Mouse (Mus musculus) kidney, postnatal 0 days (tissue): ENCODE results near the gene Abhd16b. TPM values are rescaled to one million over a fixed set of nuclear protein-coding genes. Genes with fewer than 3 reads are reported as not detected.

Experiments
- ATAC-seq: fragments of 200-750 bp; cut with Nextera tagmentation; replicated peaks from 2 replicates; pipeline ENCODE4 v1.8.0; 2017; ENCODE audit warnings: low read depth, moderate number of reproducible peaks, moderate TSS enrichment, moderate library complexity; ENCODE audit not compliant: low FRiP score
- DNase-seq: peaks from one replicate; pipeline ENCODE4 v3.0.0-alpha.2; 2016; ENCODE audit warnings: low spot score
- H3K27ac ChIP-seq: fragments of 300-500 bp; sonication (generic); 2 replicates; pipeline ENCODE4 v1.5.1; 2014; ENCODE audit warnings: mild to moderate bottlenecking
- H3K27me3 ChIP-seq: fragments of 300-500 bp; sonication (generic); 2 replicates; pipeline ENCODE4 v1.6.1; 2014; ENCODE audit warnings: low read length, mixed read lengths; ENCODE audit not compliant: insufficient read depth
- H3K36me3 ChIP-seq: fragments of 300-500 bp; sonication (generic); 2 replicates; pipeline ENCODE4 v1.6.1; 2014; ENCODE audit warnings: low read length, mixed read lengths; ENCODE audit not compliant: insufficient read depth
- H3K4me1 ChIP-seq: fragments of 300-500 bp; sonication (generic); replicated peaks from 2 replicates; pipeline ENCODE4 v1.6.1; 2014; ENCODE audit warnings: antibody characterized with exemption, low read length, mixed read lengths; ENCODE audit not compliant: insufficient read depth
- H3K4me2 ChIP-seq: fragments of 300-500 bp; sonication (generic); 2 replicates; pipeline ENCODE4 v1.6.1; 2014; ENCODE audit warnings: mild to moderate bottlenecking, low read length, moderate library complexity, mixed read lengths
- H3K4me3 ChIP-seq: fragments of 300-500 bp; sonication (generic); replicated peaks from 2 replicates; pipeline ENCODE4 v1.5.1; 2014; ENCODE audit warnings: low read depth, low read length
- H3K9ac ChIP-seq: fragments of 300-500 bp; sonication (generic); 2 replicates; pipeline ENCODE4 v1.6.1; 2014; ENCODE audit warnings: low read depth, low read length
- H3K9me3 ChIP-seq: fragments of 300-500 bp; sonication (generic); replicated peaks from 2 replicates; pipeline ENCODE4 v1.6.1; 2016; ENCODE audit warnings: low read length, inconsistent platforms, mixed read lengths
- CTCF ChIP-seq: IDR thresholded peaks from 2 replicates; pipeline ENCODE4 v1.5.1; 2016; ENCODE audit warnings: antibody characterized with exemption, low read depth, mild to moderate bottlenecking, moderate library complexity
- WGBS: fragments of 180-500 bp; shearing (Covaris S2); extraction: QIAGEN DNeasy Blood & Tissue Kit; methylation state at CpG from one replicate; pipeline ENCODE4 v1.1.7; 2014; 5-methylcytosine and 5-hydroxymethylcytosine counted together
- polyA plus RNA-seq: library from polyadenylated mRNA; unstranded; fragments of >200 nt; fragmentation: Nextera tagmentation; extraction: Ambion mirVana; gene quantifications from 2 replicates; pipeline ENCODE4 v1.2.1, GENCODE M21; 2015

Gene Abhd16b
- polyA plus RNA-seq, 1 experiment from 2014 or later, result 0.12 TPM

- Histone ChIP-seq H3K9ac (no peak overlapping the region), H3K9me3 (no peaks in the 10 kb centered on the region), H3K4me2 (no peak overlapping the region), H3K36me3 (peaks cover 6% of the 10 kb centered on the region), H3K4me1 (no peaks in the 10 kb centered on the region), H3K4me3 (no peak overlapping the region), H3K27ac (no peak overlapping the region), H3K27me3 (no peaks in the 10 kb centered on the region)
- DNase-seq (no peak), ATAC-seq (no peak)
- WGBS, result 90% methylated on average over 6 of the region's 6 CpGs
- no peak for TF ChIP-seq CTCF
Observed at GRCm38 (mm10) chr2:181541761-181542380, 48.9 kb downstream of the Abhd16b start.

Other genes starting within 250 kb of the Abhd16b start
- 8.1 and 9.8 TPM in 2 replicates for gene Gmeb2, start 205.2 kb upstream of the Abhd16b start, polyA plus RNA-seq
- gene Stmn3, start 178.7 kb upstream of the Abhd16b start, polyA plus RNA-seq, result 0.24 and 0.66 TPM in 2 replicates
- 16.8 and 24.2 TPM in 2 replicates for gene Rtel1, start 173.5 kb upstream of the Abhd16b start, polyA plus RNA-seq
- gene Zgpat, start 128.3 kb upstream of the Abhd16b start, polyA plus RNA-seq, result 32.2 and 33.1 TPM in 2 replicates
- gene Arfrp1, start 127.8 kb upstream of the Abhd16b start, polyA plus RNA-seq, result 47.5 and 48.7 TPM in 2 replicates
- 14.7 TPM in 2 replicates for gene Lime1, start 113.1 kb upstream of the Abhd16b start, polyA plus RNA-seq
- gene Zbtb46, start 33.8 kb upstream of the Abhd16b start, polyA plus RNA-seq, result 15.6 and 17.8 TPM in 2 replicates
- 140 and 144 TPM in 2 replicates for gene Tpd52l2, start 3.9 kb downstream of the Abhd16b start, polyA plus RNA-seq
- 70.5 and 79.5 TPM in 2 replicates for gene Dnajc5, start 27.3 kb downstream of the Abhd16b start, polyA plus RNA-seq
- 45.6 and 46.5 TPM in 2 replicates for gene Uckl1, start 91.7 kb downstream of the Abhd16b start, polyA plus RNA-seq
- 46.3 and 52.2 TPM in 2 replicates for gene Prpf6, start 98.7 kb downstream of the Abhd16b start, polyA plus RNA-seq
- 30.0 and 30.3 TPM in 2 replicates for gene Zfp512b, start 99.6 kb downstream of the Abhd16b start, polyA plus RNA-seq
- gene Samd10, start 106.0 kb downstream of the Abhd16b start, polyA plus RNA-seq, result 26.9 and 27.4 TPM in 2 replicates
- gene Gm29797, start 163.8 kb downstream of the Abhd16b start, polyA plus RNA-seq, result not detected in 2 replicates
- 56.6 and 62.2 TPM in 2 replicates for gene Sox18, start 178.4 kb downstream of the Abhd16b start, polyA plus RNA-seq
- 22.6 and 23.4 TPM in 2 replicates for gene Tcea2, start 187.1 kb downstream of the Abhd16b start, polyA plus RNA-seq
- gene Rgs19, start 200.8 kb downstream of the Abhd16b start, polyA plus RNA-seq, result 38.9 and 41.7 TPM in 2 replicates
- gene Lkaaear1, start 205.2 kb downstream of the Abhd16b start, polyA plus RNA-seq, result not detected in 2 replicates
- 0.19 and 0.25 TPM in 2 replicates for gene Oprl1, start 221.8 kb downstream of the Abhd16b start, polyA plus RNA-seq